ENCODE assay signal across 16 mouse cellular contexts in genomic region chr1:30718578-30718977, GRCm38 (mm10).
DNase-seq lines count a peak whose midpoint lies in the region; ATAC-seq lines count a peak whose summit lies in the region.
"Had no signal": no experiment of that assay in that cellular context is flagged by ENCODE, and none has a peak within 500 bp of the region (broad histone marks: within the 10 kb centered on the region; RNA-seq: fewer than 3 reads in every experiment).

No protein-coding gene starts in this region.

- no peak overlapping the region for H3K4me2 ChIP-seq in lung, embryonic 15.5 days
- no peak overlapping the region for H3K4me2 ChIP-seq in midbrain, embryonic 13.5 days (replicated peaks)
- no peak overlapping the region for H3K4me2 ChIP-seq in hindbrain, embryonic 12.5 days (replicated peaks)
- H3K4me2 ChIP-seq: embryonic facial prominence, embryonic 15.5 days; forebrain, embryonic 13.5 days; limb, embryonic 12.5 days; midbrain, embryonic 11.5 days had no signal

- H3K9ac ChIP-seq in lung, embryonic 15.5 days = no peak overlapping the region
- no peak overlapping the region for H3K9ac ChIP-seq in midbrain, embryonic 13.5 days (replicated peaks)
- H3K9ac ChIP-seq in hindbrain, embryonic 12.5 days = no peak overlapping the region
- H3K9ac ChIP-seq: embryonic facial prominence, embryonic 15.5 days; forebrain, embryonic 13.5 days; limb, embryonic 12.5 days; liver, embryonic 14.5 days had no signal

- H3K9me3 ChIP-seq in lung, embryonic 15.5 days = no peaks in the 10 kb centered on the region
- no peaks in the 10 kb centered on the region for H3K9me3 ChIP-seq in midbrain, embryonic 13.5 days
- no peaks in the 10 kb centered on the region for H3K9me3 ChIP-seq in hindbrain, embryonic 12.5 days (replicated peaks)
- H3K9me3 ChIP-seq: embryonic facial prominence, embryonic 15.5 days; forebrain, embryonic 13.5 days; limb, embryonic 12.5 days had no signal

- H3K27me3 ChIP-seq in lung, embryonic 15.5 days = no peaks in the 10 kb centered on the region
- no peaks in the 10 kb centered on the region for H3K27me3 ChIP-seq in midbrain, embryonic 13.5 days
- H3K27me3 ChIP-seq in hindbrain, embryonic 12.5 days = no peaks in the 10 kb centered on the region
- H3K27me3 ChIP-seq: embryonic facial prominence, embryonic 15.5 days; forebrain, embryonic 13.5 days; limb, embryonic 12.5 days had no signal

- DNase-seq in adrenal gland, adult 8-10 months = peak; percentile 76
- DNase-seq in adrenal gland, postnatal 36 days = peak; percentile 61 to 68
- no peak for DNase-seq in cerebellum, adult 8-10 months
- DNase-seq: cerebellum, adult 9-11 months; thymus, adult 18-20 months had no signal

- 46% methylated on average over 5 of the region's 5 CpGs for WGBS in lung, embryonic 15.5 days
- WGBS in midbrain, embryonic 13.5 days = 76% methylated on average over 5 of the region's 5 CpGs
- WGBS in hindbrain, embryonic 12.5 days = 83% methylated on average over 5 of the region's 5 CpGs

- peak overlapping the region; percentile 84 for H3K27ac ChIP-seq in lung, embryonic 15.5 days
- H3K27ac ChIP-seq in midbrain, embryonic 13.5 days = no peak overlapping the region
- H3K27ac ChIP-seq in hindbrain, embryonic 12.5 days = no peak overlapping the region
- H3K27ac ChIP-seq: embryonic facial prominence, embryonic 15.5 days; forebrain, embryonic 13.5 days; left cerebral cortex, adult 2 months; limb, embryonic 12.5 days; liver, embryonic 14.5 days had no signal

- ATAC-seq in lung, embryonic 15.5 days (ENCODE audit: borderline replicate concordance, extremely low read depth, low FRiP score, low TSS enrichment) = peak; percentile 79; the same call in 1 of the 2 replicates
- peak; percentile 85 for ATAC-seq in megakaryocyte progenitor cell, adult 5-6 weeks (replicated peaks; ENCODE audit: poor library complexity)
- ATAC-seq in midbrain, embryonic 13.5 days = no peak
- ATAC-seq in hindbrain, embryonic 12.5 days (ENCODE audit: low FRiP score) = no peak
- ATAC-seq: forebrain, embryonic 13.5 days had no signal

- 0 out of 2 replicates have a peak, but pooled peaks cover 8% of the 10 kb centered on the region for H3K4me1 ChIP-seq in lung, embryonic 15.5 days
- no peaks in the 10 kb centered on the region for H3K4me1 ChIP-seq in midbrain, embryonic 13.5 days (replicated peaks)
- no peaks in the 10 kb centered on the region for H3K4me1 ChIP-seq in hindbrain, embryonic 12.5 days
- H3K4me1 ChIP-seq: embryonic facial prominence, embryonic 15.5 days; forebrain, embryonic 13.5 days; limb, embryonic 12.5 days had no signal

- H3K4me3 ChIP-seq in lung, embryonic 15.5 days = no peak overlapping the region
- no peak overlapping the region for H3K4me3 ChIP-seq in midbrain, embryonic 13.5 days (replicated peaks)
- no peak overlapping the region for H3K4me3 ChIP-seq in hindbrain, embryonic 12.5 days
- H3K4me3 ChIP-seq: embryonic facial prominence, embryonic 15.5 days; forebrain, embryonic 13.5 days; left cerebral cortex, adult 2 months; limb, embryonic 12.5 days; myocyte had no signal

- no peaks in the 10 kb centered on the region for H3K36me3 ChIP-seq in lung, embryonic 15.5 days
- H3K36me3 ChIP-seq in midbrain, embryonic 13.5 days = no peaks in the 10 kb centered on the region
- H3K36me3 ChIP-seq in hindbrain, embryonic 12.5 days = no peaks in the 10 kb centered on the region
- H3K36me3 ChIP-seq: embryonic facial prominence, embryonic 15.5 days; limb, embryonic 12.5 days had no signal

Comparison
In these comparisons a context has a peak if more than half of its experiments do, and no peak if none do; other contexts are left out.
1. ATAC-seq: peak in lung, embryonic 15.5 days (single experiment) and megakaryocyte progenitor cell, adult 5-6 weeks (single experiment); none in midbrain, embryonic 13.5 days (single experiment) and hindbrain, embryonic 12.5 days (single experiment).